Mouse (Mus musculus) embryonic facial prominence, embryonic 13.5 days (tissue): Measurements from ENCODE around the gene Per1. TPM values are rescaled to one million over a fixed set of nuclear protein-coding genes. Genes with fewer than 3 reads are reported as not detected.

Experiments used
- ATAC-seq: fragments of 200-750 bp; cut with Nextera tagmentation; 2 replicates; pipeline ENCODE4 v1.8.0; 2017; ENCODE audit warnings: low read depth; ENCODE audit not compliant: insufficient number of reproducible peaks, insufficient read depth, low FRiP score, low TSS enrichment
- H3K27ac ChIP-seq: fragments of 300-500 bp; sonication (generic); 2 replicates; pipeline ENCODE4 v1.5.1; 2015; ENCODE audit warnings: moderate library complexity, mild to moderate bottlenecking, inconsistent platforms
- H3K27me3 ChIP-seq: fragments of 300-500 bp; sonication (generic); 2 replicates; pipeline ENCODE4 v1.6.1; 2015; ENCODE audit warnings: mild to moderate bottlenecking, inconsistent platforms
- H3K36me3 ChIP-seq: fragments of 300-500 bp; sonication (generic); 2 replicates; pipeline ENCODE4 v1.6.1; 2015; ENCODE audit warnings: mild to moderate bottlenecking, inconsistent platforms
- H3K4me1 ChIP-seq: fragments of 300-500 bp; sonication (generic); 2 replicates; pipeline ENCODE4 v1.6.1; 2015; ENCODE audit warnings: inconsistent platforms
- H3K4me2 ChIP-seq: fragments of 300-500 bp; sonication (generic); 2 replicates; pipeline ENCODE4 v1.6.1; 2015; ENCODE audit warnings: moderate library complexity, mild to moderate bottlenecking, inconsistent platforms
- H3K4me3 ChIP-seq: fragments of 300-500 bp; sonication (generic); 2 replicates; pipeline ENCODE4 v1.5.1; 2015; ENCODE audit warnings: mild to moderate bottlenecking, inconsistent platforms
- H3K9ac ChIP-seq: fragments of 300-500 bp; sonication (generic); 2 replicates; pipeline ENCODE4 v1.6.1; 2015; ENCODE audit warnings: mild to moderate bottlenecking, inconsistent platforms
- H3K9me3 ChIP-seq: fragments of 300-500 bp; sonication (generic); 2 replicates; pipeline ENCODE4 v1.6.1; 2016; ENCODE audit warnings: inconsistent platforms
- WGBS: fragments of 180-500 bp; shearing (Covaris S2); methylation state at CpG from one replicate; pipeline ENCODE4 v1.1.7; 2015; ENCODE audit warnings: mixed read lengths; 5-methylcytosine and 5-hydroxymethylcytosine counted together
- polyA plus RNA-seq: library from polyadenylated mRNA; unstranded; fragments of >200 nt; fragmentation: Nextera tagmentation; extraction: Ambion mirVana; gene quantifications from 2 replicates; pipeline ENCODE4 v1.2.1, GENCODE M21; 2015

Per1 gene
- polyA plus RNA-seq, 1 experiment from 2014 or later, result 11.5 TPM

GRCm38 (mm10) chr11:69134622-69134968 is 39.6 kb downstream of the Per1 start:
- WGBS, result 18% methylated on average over 8 of the region's 8 CpGs
- ATAC-seq, result 0 out of 2 replicates have a peak, but pooled peaks have one; percentile 7

GRCm38 (mm10) chr11:69135361-69135760 is 40.3 kb downstream of the Per1 start:
- Histone ChIP-seq H3K4me2 (no peak overlapping the region), H3K4me1 (peaks cover 14% of the 10 kb centered on the region), H3K27me3 (peaks cover 4% of the 10 kb centered on the region; the same call in 1 of the 2 replicates), H3K36me3 (no peaks in the 10 kb centered on the region), H3K4me3 (no peak overlapping the region), H3K9me3 (no peaks in the 10 kb centered on the region), H3K9ac (no peak overlapping the region), H3K27ac (no peak overlapping the region)
- ATAC-seq, result no peak
- 83% methylated on average over 6 of the region's 6 CpGs for WGBS

More at GRCm38 (mm10) chr11:69134622-69134968, 39.6 kb downstream of the Per1 start:
- Histone ChIP-seq H3K9ac (peak overlapping the region; percentile 69), H3K4me1 (peaks cover 14% of the 10 kb centered on the region), H3K4me2 (peak overlapping the region; percentile 78), H3K36me3 (no peaks in the 10 kb centered on the region), H3K27me3 (peaks cover 4% of the 10 kb centered on the region; the same call in 1 of the 2 replicates), H3K27ac (0 out of 2 replicates have a peak overlapping the region, but pooled peaks have one; percentile 49), H3K4me3 (peak overlapping the region; percentile 54), H3K9me3 (no peaks in the 10 kb centered on the region)

DNA sequence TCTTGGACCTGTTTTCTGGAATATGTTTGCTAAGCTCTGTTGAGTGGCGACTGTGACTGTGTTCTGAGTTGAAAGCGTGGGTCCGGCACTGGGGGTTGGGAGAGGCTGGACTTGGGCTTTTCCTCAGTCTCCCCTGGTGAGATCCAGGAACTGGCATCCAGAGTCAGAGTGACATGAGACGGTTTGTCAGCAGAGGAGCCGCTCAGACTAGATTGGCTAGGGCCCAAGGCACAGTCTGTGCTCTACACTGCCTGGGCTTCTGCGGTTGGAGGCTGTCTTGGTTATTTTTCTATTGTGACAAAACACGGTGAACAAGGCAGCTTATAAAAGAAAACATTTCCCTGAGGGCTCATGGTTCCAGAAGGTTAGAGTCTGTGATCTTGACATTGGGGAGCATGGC is 52.5 kb downstream of the Per1 start:
- Histone ChIP-seq H3K9me3 (no peaks in the 10 kb centered on the region), H3K27ac (no peak overlapping the region), H3K27me3 (0 out of 2 replicates have a peak, but pooled peaks cover 3% of the 10 kb centered on the region), H3K4me2 (no peak overlapping the region), H3K4me1 (peaks cover 14% of the 10 kb centered on the region), H3K9ac (no peak overlapping the region), H3K4me3 (no peak overlapping the region), H3K36me3 (no peaks in the 10 kb centered on the region)
- ATAC-seq, result no peak
- 61% methylated on average over 7 of the region's 7 CpGs for WGBS

GRCm38 (mm10) chr11:69148451-69148960 is 53.5 kb downstream of the Per1 start:
- Histone ChIP-seq H3K36me3 (no peaks in the 10 kb centered on the region), H3K4me3 (no peak overlapping the region), H3K27ac (no peak overlapping the region), H3K27me3 (0 out of 2 replicates have a peak, but pooled peaks cover 3% of the 10 kb centered on the region), H3K4me1 (peaks cover 14% of the 10 kb centered on the region), H3K4me2 (no peak overlapping the region), H3K9ac (no peak overlapping the region), H3K9me3 (no peaks in the 10 kb centered on the region)
- ATAC-seq, result no peak
- WGBS, result 90% methylated on average over 5 of the region's 5 CpGs

DNA sequence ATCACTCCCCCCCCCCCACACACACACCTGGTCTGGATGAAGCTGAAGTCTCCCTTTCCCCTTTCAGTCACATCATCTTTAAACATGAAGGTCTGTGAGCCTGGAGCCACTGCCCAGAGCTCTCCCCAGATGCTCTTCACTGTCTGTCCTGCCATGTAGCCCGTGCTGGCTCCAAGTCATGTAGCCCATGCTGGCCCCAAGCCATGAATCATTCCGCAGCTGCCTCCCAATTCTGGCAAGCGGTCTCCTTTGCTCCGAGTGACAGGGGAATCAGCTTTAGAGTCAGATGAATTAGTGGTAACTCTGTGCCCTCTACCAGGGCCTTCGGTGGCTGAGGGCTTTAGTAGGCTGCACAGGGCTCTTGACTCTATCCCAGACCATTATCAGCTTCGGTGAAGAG is 54.7 kb downstream of the Per1 start:
- Histone ChIP-seq H3K27ac (no peak overlapping the region), H3K9me3 (no peaks in the 10 kb centered on the region), H3K9ac (peak overlapping the region; percentile 51; the same call in 1 of the 2 replicates), H3K36me3 (no peaks in the 10 kb centered on the region), H3K27me3 (0 out of 2 replicates have a peak, but pooled peaks cover 7% of the 10 kb centered on the region), H3K4me1 (peaks cover 14% of the 10 kb centered on the region), H3K4me3 (no peak overlapping the region), H3K4me2 (no peak overlapping the region)
- ATAC-seq, result no peak
- 84% methylated on average over 6 of the region's 6 CpGs for WGBS

DNA sequence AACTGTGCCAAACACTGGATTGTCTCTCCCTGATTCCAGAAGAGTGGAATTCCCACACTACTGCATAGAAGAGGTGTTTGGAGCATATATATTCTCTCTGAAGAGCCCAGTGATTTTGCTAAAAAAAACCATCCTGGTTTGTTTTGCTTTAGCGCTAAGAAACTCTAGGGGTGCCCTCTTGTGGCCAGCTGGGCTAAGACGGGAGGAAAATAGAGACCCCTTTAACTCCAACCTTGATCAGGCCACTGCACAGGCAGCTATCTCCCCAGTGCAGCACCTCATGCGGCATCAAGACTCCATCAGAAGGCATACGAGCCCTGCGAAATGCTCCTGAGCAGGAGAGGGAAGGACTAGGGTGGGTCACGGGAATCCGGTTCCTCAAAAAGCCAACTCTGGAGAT is 55.4 kb downstream of the Per1 start:
- Histone ChIP-seq H3K4me2 (peak overlapping the region; percentile 63), H3K4me1 (peaks cover 14% of the 10 kb centered on the region), H3K27me3 (peaks cover 10% of the 10 kb centered on the region; the same call in 1 of the 2 replicates), H3K36me3 (no peaks in the 10 kb centered on the region), H3K4me3 (peak overlapping the region; percentile 41), H3K9ac (peak overlapping the region; percentile 60), H3K27ac (0 out of 2 replicates have a peak overlapping the region, but pooled peaks have one; percentile 17), H3K9me3 (no peaks in the 10 kb centered on the region)
- ATAC-seq, result no peak
- WGBS, result 8% methylated on average over 7 of the region's 7 CpGs

GRCm38 (mm10) chr11:69151004-69151403 is 56.0 kb downstream of the Per1 start:
- Histone ChIP-seq H3K9ac (peak overlapping the region; percentile 60), H3K27me3 (peaks cover 13% of the 10 kb centered on the region; the same call in 1 of the 2 replicates), H3K27ac (0 out of 2 replicates have a peak overlapping the region, but pooled peaks have one; percentile 17), H3K4me3 (peak overlapping the region; percentile 41), H3K4me1 (peaks cover 14% of the 10 kb centered on the region), H3K4me2 (peak overlapping the region; percentile 63), H3K9me3 (no peaks in the 10 kb centered on the region), H3K36me3 (no peaks in the 10 kb centered on the region)
- 36% methylated on average over 6 of the region's 6 CpGs for WGBS
- ATAC-seq, result no peak

DNA sequence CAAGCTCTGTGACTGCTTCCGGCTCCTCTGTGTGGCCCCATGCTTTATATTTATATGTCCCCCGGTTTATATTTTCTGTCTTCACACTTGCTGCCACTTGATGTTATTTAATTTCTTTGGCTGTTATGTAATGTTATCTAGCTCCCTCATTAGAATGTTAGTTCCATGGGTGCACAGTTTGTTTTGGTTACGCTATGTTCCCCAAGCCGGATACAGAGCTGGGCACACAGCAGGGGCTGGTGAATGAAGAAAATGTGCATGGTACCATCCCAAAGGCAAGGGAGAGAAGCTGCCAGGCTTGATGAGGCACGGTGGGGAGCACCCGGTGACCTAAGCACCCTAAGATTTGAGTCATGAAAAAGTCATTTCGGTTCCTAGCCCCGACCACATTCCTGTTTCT is 58.8 kb downstream of the Per1 start:
- Histone ChIP-seq H3K4me1 (peaks cover 23% of the 10 kb centered on the region), H3K4me3 (no peak overlapping the region), H3K9me3 (no peaks in the 10 kb centered on the region), H3K36me3 (no peaks in the 10 kb centered on the region), H3K9ac (no peak overlapping the region), H3K4me2 (no peak overlapping the region), H3K27ac (no peak overlapping the region), H3K27me3 (peaks cover 40% of the 10 kb centered on the region)
- ATAC-seq, result no peak
- WGBS, result 80% methylated on average over 8 of the region's 8 CpGs

GRCm38 (mm10) chr11:69155351-69155750 is 60.3 kb downstream of the Per1 start:
- no peak overlapping the region for H3K27ac ChIP-seq
- 54% methylated on average over 1 of the region's 1 CpGs for WGBS
- H3K4me2 ChIP-seq, result no peak overlapping the region
- peaks cover 21% of the 10 kb centered on the region for H3K4me1 ChIP-seq
- H3K36me3 ChIP-seq, result no peaks in the 10 kb centered on the region
- no peak overlapping the region for H3K9ac ChIP-seq
- no peak for ATAC-seq
- H3K9me3 ChIP-seq, result no peaks in the 10 kb centered on the region
- H3K27me3 ChIP-seq, result peaks cover 45% of the 10 kb centered on the region
- no peak overlapping the region for H3K4me3 ChIP-seq

GRCm38 (mm10) chr11:69156800-69157199 is 61.8 kb downstream of the Per1 start, which contains the start of gene Alox12b:
Gene Alox12b, plus strand, starts transcription at chr11:69156989.
- peak within 1 kb of the TSS; percentile 55 for H3K4me2 ChIP-seq
- no peak within 1 kb of the TSS for H3K27ac ChIP-seq
- peak within 1 kb of the TSS; percentile 31 for H3K4me3 ChIP-seq
- H3K9me3 ChIP-seq, result no peaks in the 10 kb centered on the region
- 4% methylated on average over 18 of the region's 18 CpGs for WGBS
- peak within 1 kb of the TSS; percentile 61 for H3K9ac ChIP-seq
- peaks cover 46% of the 10 kb centered on the region for H3K27me3 ChIP-seq
- no peak for ATAC-seq
- peaks cover 9% of the 10 kb centered on the region for H3K4me1 ChIP-seq
- no peaks in the 10 kb centered on the region for H3K36me3 ChIP-seq
